Mouse (Mus musculus) limb, embryonic 11.5 days (tissue): ENCODE measurements around the gene Sema4d. TPM values are rescaled to one million over a fixed set of nuclear protein-coding genes. Genes with fewer than 3 reads are reported as not detected.

Experiments used
- ATAC-seq: fragments of 200-750 bp; cut with Nextera tagmentation; 2 replicates; pipeline ENCODE4 v1.8.0; 2017; ENCODE audit warnings: low read depth; ENCODE audit not compliant: insufficient number of reproducible peaks, low FRiP score, low TSS enrichment
- DNase-seq: peaks from one replicate; pipeline ENCODE4 v3.0.0-alpha.2; 2015; ENCODE audit warnings: low spot score
- H3K27ac ChIP-seq: fragments of 300-500 bp; sonication (generic); replicated peaks from 2 replicates; pipeline ENCODE4 v1.5.1; 2014; ENCODE audit warnings: low read depth, mild to moderate bottlenecking, low read length
- H3K27me3 ChIP-seq: fragments of 300-500 bp; sonication (generic); 2 replicates; pipeline ENCODE4 v1.6.1; 2014; ENCODE audit warnings: mild to moderate bottlenecking, low read length, mixed read lengths; ENCODE audit not compliant: control insufficient read depth, insufficient read depth
- H3K36me3 ChIP-seq: fragments of 300-500 bp; sonication (generic); 2 replicates; pipeline ENCODE4 v1.6.1; 2014; ENCODE audit warnings: mild to moderate bottlenecking, low read length, moderate library complexity, mixed read lengths; ENCODE audit not compliant: control insufficient read depth, insufficient read depth
- H3K4me1 ChIP-seq: fragments of 300-500 bp; sonication (generic); 2 replicates; pipeline ENCODE4 v1.6.1; 2014; ENCODE audit warnings: low read length, mixed read lengths; ENCODE audit not compliant: control insufficient read depth, insufficient read depth
- H3K4me2 ChIP-seq: fragments of 300-500 bp; sonication (generic); 2 replicates; pipeline ENCODE4 v1.6.1; 2014; ENCODE audit warnings: low read depth, mild to moderate bottlenecking, moderate library complexity; ENCODE audit not compliant: severe bottlenecking
- H3K4me3 ChIP-seq: fragments of 300-500 bp; sonication (generic); 2 replicates; pipeline ENCODE4 v1.5.1; 2014; ENCODE audit warnings: low read depth, low read length
- H3K9ac ChIP-seq: fragments of 300-500 bp; sonication (generic); 2 replicates; pipeline ENCODE4 v1.6.1; 2014; ENCODE audit warnings: mild to moderate bottlenecking, low read length
- H3K9me3 ChIP-seq: fragments of 300-500 bp; sonication (generic); 2 replicates; pipeline ENCODE4 v1.6.1; 2016; ENCODE audit warnings: low read length; ENCODE audit not compliant: control insufficient read depth
- WGBS: fragments of 180-500 bp; shearing (Covaris S2); extraction: QIAGEN DNeasy Blood & Tissue Kit; methylation state at CpG from one replicate; pipeline ENCODE4 v1.1.7; 2014; 5-methylcytosine and 5-hydroxymethylcytosine counted together
- polyA plus RNA-seq: library from polyadenylated mRNA; unstranded; fragments of >200 nt; fragmentation: Nextera tagmentation; extraction: Ambion mirVana; gene quantifications from 2 replicates; pipeline ENCODE4 v1.2.1, GENCODE M21; 2014

Sema4d gene
- polyA plus RNA-seq, 1 experiment from 2014 or later: 5.3 TPM

DNA sequence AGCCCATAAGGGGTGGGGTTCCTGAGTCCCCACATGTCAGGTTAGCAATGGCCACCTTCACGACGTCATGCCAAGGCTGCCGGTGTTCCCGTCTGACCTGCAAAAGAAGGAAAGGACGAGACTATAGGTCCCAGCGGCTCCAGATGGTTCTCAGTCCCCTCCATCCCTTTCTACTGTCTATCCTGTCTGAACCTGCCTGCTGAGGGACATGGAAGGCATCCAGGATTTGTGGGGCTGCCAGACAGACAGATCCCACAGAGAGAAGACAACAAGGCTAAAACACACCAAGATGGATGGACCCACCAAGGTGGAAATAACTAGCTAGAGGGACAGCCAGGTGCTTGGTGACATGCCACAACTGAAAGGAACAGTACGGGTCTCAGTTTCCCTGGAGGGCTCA is 68.1 kb downstream of the Sema4d start:
- Histone ChIP-seq H3K4me2 (no peak overlapping the region), H3K27ac (no peak overlapping the region), H3K4me1 (peaks cover 20% of the 10 kb centered on the region), H3K4me3 (no peak overlapping the region), H3K9me3 (no peaks in the 10 kb centered on the region), H3K9ac (no peak overlapping the region), H3K36me3 (no peaks in the 10 kb centered on the region), H3K27me3 (no peaks in the 10 kb centered on the region)
- no peak for ATAC-seq
- WGBS: 75% methylated on average over 7 of the region's 7 CpGs
- DNase-seq: no peak

DNA sequence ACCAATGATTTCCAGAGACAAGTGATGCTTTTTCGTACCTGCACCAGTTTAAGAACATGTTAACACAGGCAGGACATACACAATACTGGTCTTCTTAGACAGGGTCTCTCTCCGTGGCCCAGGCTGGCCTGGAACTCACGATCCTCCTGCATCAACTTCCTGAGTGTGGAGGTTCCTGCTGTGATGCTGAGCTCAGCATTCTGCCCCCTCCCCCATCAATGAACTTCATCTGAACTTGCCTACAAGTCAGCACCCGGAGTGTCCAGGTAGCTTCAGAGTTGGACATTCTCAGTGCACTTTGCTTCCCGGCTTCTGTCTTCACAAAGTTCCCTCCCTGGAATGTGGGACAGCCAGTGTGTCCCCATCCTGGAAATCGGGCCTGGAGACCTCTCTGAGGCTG is 69.0 kb downstream of the Sema4d start:
- Histone ChIP-seq H3K9ac (no peak overlapping the region), H3K27me3 (no peaks in the 10 kb centered on the region), H3K9me3 (no peaks in the 10 kb centered on the region), H3K4me2 (no peak overlapping the region), H3K4me3 (no peak overlapping the region), H3K4me1 (peaks cover 11% of the 10 kb centered on the region), H3K27ac (no peak overlapping the region), H3K36me3 (no peaks in the 10 kb centered on the region)
- DNase-seq (no peak), ATAC-seq (no peak)
- 78% methylated on average over 6 of the region's 6 CpGs for WGBS

DNA sequence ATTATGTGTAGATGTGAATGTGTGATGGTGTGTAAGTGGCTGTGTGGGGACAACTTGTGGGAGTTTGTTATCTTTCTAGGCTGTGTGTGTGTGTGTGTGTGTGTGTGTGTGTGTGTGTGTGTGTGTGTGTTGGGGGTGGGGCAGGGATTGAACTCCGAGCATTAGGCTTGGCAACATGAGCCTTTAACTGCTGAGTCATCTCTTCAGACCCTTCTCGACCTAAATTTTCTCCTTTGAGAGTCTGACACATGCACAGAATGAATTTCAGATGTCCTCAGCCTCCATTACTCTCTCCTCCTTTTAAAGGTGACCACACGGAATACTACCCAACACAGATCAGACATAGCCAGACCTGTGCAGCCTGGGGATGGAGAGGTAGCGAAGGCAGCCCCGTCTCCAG is 70.4 kb downstream of the Sema4d start:
- H3K9ac ChIP-seq: no peak overlapping the region
- no peaks in the 10 kb centered on the region for H3K36me3 ChIP-seq
- DNase-seq (no peak), ATAC-seq (no peak)
- 63% methylated on average over 5 of the region's 5 CpGs for WGBS
- H3K27ac ChIP-seq: no peak overlapping the region
- no peak overlapping the region for H3K4me3 ChIP-seq
- H3K4me2 ChIP-seq: no peak overlapping the region
- H3K9me3 ChIP-seq: no peaks in the 10 kb centered on the region
- peaks cover 7% of the 10 kb centered on the region for H3K4me1 ChIP-seq
- no peaks in the 10 kb centered on the region for H3K27me3 ChIP-seq

DNA sequence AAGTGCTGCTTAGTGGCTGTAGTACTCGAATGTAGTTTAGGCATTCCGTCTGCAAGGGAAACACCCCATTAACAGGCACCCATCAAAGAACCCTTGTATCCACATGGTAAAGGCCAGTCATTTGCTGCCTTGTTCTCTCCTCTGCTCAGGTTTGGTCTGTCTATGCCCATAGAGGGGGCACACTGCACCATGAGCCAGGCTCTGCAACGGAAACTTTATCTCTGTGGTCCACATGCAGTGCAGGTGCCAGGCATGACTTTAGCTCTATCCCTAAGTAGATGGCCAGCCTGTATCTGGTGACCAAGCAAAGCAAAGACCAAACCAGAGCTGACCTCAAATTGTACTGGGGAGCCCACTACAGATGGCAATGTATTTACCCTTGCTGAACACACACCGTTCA is 73.0 kb downstream of the Sema4d start:
- no peaks in the 10 kb centered on the region for H3K27me3 ChIP-seq
- WGBS: 90% methylated on average over 4 of the region's 4 CpGs
- peaks cover 1% of the 10 kb centered on the region; the same call in 1 of the 2 replicates for H3K4me1 ChIP-seq
- no peaks in the 10 kb centered on the region for H3K9me3 ChIP-seq
- H3K27ac ChIP-seq: no peak overlapping the region
- H3K9ac ChIP-seq: no peak overlapping the region
- no peak for DNase-seq
- H3K36me3 ChIP-seq: no peaks in the 10 kb centered on the region
- ATAC-seq: no peak
- no peak overlapping the region for H3K4me3 ChIP-seq
- H3K4me2 ChIP-seq: no peak overlapping the region

DNA sequence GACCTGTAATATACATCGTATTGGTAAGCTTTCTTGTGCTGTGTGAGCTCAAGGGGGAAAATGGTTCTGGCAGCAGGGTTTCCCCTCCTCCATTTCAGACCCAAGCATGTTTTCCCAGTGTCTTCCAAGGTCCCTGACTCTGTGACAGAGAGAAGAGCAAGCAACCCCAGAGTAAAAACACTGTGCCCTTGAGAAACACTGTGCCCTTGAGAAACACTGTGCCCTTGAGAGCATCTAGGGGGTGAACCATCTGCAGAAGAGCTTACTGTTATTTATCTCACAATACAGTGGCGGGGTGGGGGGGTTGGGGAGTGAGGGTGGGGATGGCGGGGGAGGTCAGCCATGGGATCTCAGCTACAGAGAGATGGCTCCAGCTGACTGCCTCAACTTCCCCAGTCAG is 74.3 kb downstream of the Sema4d start:
- Histone ChIP-seq H3K27me3 (no peaks in the 10 kb centered on the region), H3K36me3 (no peaks in the 10 kb centered on the region), H3K9me3 (no peaks in the 10 kb centered on the region), H3K27ac (no peak overlapping the region), H3K9ac (no peak overlapping the region), H3K4me1 (no peaks in the 10 kb centered on the region), H3K4me3 (no peak overlapping the region), H3K4me2 (no peak overlapping the region)
- WGBS: 87% methylated on average over 3 of the region's 3 CpGs
- DNase-seq: no peak
- no peak for ATAC-seq

DNA sequence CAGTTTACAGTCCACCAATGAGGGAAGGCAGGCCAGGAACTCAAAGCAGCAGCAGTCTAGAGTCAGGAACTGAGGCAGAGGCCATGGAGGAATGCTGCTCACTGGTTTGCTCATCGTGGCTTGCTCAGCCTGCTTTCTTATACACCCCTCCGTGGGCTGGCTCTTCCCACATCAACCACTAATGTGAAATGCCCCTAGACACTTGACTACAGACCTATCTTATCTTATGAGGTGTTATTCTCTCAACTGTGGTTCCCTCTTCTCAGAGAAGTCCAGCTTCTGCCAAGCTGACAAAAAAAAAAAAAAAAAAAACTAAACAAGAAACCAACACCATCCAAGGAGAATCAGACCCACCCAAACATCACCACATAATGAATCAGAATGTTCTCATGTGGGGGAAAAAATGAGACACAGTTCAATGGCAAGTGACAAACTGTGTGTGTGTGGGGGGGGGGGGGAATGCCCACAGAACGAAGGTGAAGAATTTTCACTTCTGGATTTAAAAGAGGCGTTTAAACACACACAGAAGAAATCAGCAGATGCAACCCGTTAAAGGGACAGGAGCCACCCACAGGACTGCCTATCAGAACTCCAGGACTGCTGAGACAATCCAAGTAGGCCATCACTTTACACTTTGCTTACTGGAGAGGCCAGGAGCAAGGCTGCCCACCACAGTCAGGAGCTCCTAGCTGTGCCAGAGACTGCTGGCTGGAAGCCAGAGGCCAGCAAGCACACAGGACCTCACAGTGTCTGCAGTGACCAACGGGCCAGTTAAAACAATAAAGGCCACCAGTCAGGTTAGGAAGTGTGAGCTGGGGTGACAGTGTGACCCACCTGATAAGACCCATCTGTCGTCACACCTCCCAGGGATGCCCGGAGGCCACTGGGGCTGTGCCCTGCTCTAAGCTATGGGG is 76.9 kb downstream of the Sema4d start:
- ATAC-seq (no peak), DNase-seq (no peak)
- no peaks in the 10 kb centered on the region for H3K36me3 ChIP-seq
- H3K9ac ChIP-seq: no peak overlapping the region
- H3K9me3 ChIP-seq: no peaks in the 10 kb centered on the region
- no peak overlapping the region for H3K27ac ChIP-seq
- H3K4me3 ChIP-seq: no peak overlapping the region
- 66% methylated on average over 8 of the region's 8 CpGs for WGBS
- no peak overlapping the region for H3K4me2 ChIP-seq
- no peaks in the 10 kb centered on the region for H3K27me3 ChIP-seq
- H3K4me1 ChIP-seq: no peaks in the 10 kb centered on the region

DNA sequence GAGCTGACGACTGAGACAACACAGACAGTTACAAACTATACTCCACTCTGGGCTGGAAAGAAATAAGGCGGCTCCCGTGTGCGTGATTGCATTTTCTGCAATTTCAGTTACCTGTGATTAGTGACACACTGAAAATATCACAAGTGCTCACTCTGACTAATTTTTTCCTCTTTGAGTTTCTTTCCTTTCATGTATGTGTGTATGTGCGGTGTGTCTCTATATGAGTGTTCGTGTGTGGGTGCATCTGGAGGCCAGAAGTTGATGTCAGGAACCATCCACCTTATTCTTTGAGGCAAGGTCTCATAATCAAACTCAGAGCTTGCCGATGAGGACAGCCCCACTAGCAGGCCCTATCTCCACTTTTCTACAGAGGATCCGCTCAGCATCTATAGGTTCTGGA is 81.5 kb downstream of the Sema4d start:
- Histone ChIP-seq H3K9ac (no peak overlapping the region), H3K27ac (no peak overlapping the region), H3K9me3 (no peaks in the 10 kb centered on the region), H3K36me3 (no peaks in the 10 kb centered on the region), H3K4me2 (no peak overlapping the region), H3K4me1 (no peaks in the 10 kb centered on the region), H3K27me3 (no peaks in the 10 kb centered on the region), H3K4me3 (no peak overlapping the region)
- WGBS: 91% methylated on average over 8 of the region's 8 CpGs
- no peak for DNase-seq
- ATAC-seq: no peak

DNA sequence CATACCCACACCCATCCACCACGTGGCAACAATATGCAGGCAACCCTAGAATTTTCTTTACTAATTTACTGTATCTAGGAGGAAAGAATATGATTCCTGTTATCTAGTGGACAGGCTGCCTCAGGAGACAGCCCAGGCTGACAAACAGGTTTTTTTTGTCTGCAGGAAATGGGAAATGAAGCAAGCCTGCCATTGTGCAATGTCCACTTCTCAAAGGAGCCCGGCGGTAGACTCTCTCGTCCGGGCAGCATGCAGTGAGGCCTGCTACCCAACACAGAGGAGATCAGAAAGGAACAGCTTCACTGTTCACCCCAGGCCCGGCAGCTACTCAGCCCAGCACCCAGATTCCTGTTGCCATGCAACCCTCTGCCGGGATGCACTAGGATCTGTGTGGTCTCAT is 82.8 kb downstream of the Sema4d start:
- H3K4me2 ChIP-seq: no peak overlapping the region
- no peak overlapping the region for H3K9ac ChIP-seq
- DNase-seq: no peak
- no peak for ATAC-seq
- WGBS: 78% methylated on average over 7 of the region's 7 CpGs
- H3K4me1 ChIP-seq: no peaks in the 10 kb centered on the region
- H3K36me3 ChIP-seq: no peaks in the 10 kb centered on the region
- no peak overlapping the region for H3K4me3 ChIP-seq
- no peak overlapping the region for H3K27ac ChIP-seq
- no peaks in the 10 kb centered on the region for H3K27me3 ChIP-seq
- H3K9me3 ChIP-seq: no peaks in the 10 kb centered on the region
